Mouse (Mus musculus) heart, embryonic 10.5 days (tissue): Measurements from ENCODE around the gene Tmed4. TPM values are rescaled to one million over a fixed set of nuclear protein-coding genes. Genes with fewer than 3 reads are reported as not detected.

Experiments used
- polyA plus RNA-seq: library from polyadenylated mRNA; unstranded; fragments of >200 nt; fragmentation: Nextera tagmentation; extraction: Ambion mirVana; gene quantifications from 2 replicates; pipeline ENCODE4 v1.2.1, GENCODE M21; 2016

Tmed4 gene
- polyA plus RNA-seq, 1 experiment from 2014 or later: 101 TPM

Other genes starting within 250 kb of the Tmed4 start
- gene Camk2b, start 208.5 kb downstream of the Tmed4 start, polyA plus RNA-seq: 1.8 and 2.3 TPM in 2 replicates
- 0.14 and 0.43 TPM in 2 replicates for gene A730071L15Rik, start 74.8 kb downstream of the Tmed4 start, polyA plus RNA-seq
- gene Nudcd3, start 74.5 kb downstream of the Tmed4 start, polyA plus RNA-seq: 37.1 and 37.4 TPM in 2 replicates
- gene Npc1l1, start 44.7 kb downstream of the Tmed4 start, polyA plus RNA-seq: 0.06 TPM in 1 of 2 replicates, not detected in the other
- 93.7 and 111 TPM in 2 replicates for gene Ddx56, start 7.1 kb downstream of the Tmed4 start, polyA plus RNA-seq
- gene Ogdh, start 16.8 kb upstream of the Tmed4 start, polyA plus RNA-seq: 187 and 299 TPM in 2 replicates
- gene Zmiz2, start 114.2 kb upstream of the Tmed4 start, polyA plus RNA-seq: 8.1 and 10.2 TPM in 2 replicates
- gene Ppia, start 140.6 kb upstream of the Tmed4 start, polyA plus RNA-seq: 4,882 and 5,148 TPM in 2 replicates
- 303 and 415 TPM in 2 replicates for gene H2afv, start 169.6 kb upstream of the Tmed4 start, polyA plus RNA-seq
- gene Purb, start 201.0 kb upstream of the Tmed4 start, polyA plus RNA-seq: 21.0 and 24.4 TPM in 2 replicates
- gene Myo1g, start 246.1 kb upstream of the Tmed4 start, polyA plus RNA-seq: 0.69 and 1.6 TPM in 2 replicates